In genomic region chr6:52261751-52262462, GRCm38 (mm10) we compare ENCODE assay signal across 19 mouse cellular contexts. TPM values are rescaled to one million over a fixed set of nuclear protein-coding genes. Genes with fewer than 3 reads are reported as not detected.
DNase-seq lines count a peak whose midpoint lies in the region; ATAC-seq lines count a peak whose summit lies in the region.
"Had no signal": no experiment of that assay in that cellular context is flagged by ENCODE, and none has a peak within 500 bp of the region (broad histone marks: within the 10 kb centered on the region; RNA-seq: fewer than 3 reads in every experiment).

No protein-coding gene starts in this region.

- H3K4me3 ChIP-seq in forebrain, embryonic 11.5 days (ENCODE audit: low read depth, low read length) = no peak overlapping the region
- no peak overlapping the region for H3K4me3 ChIP-seq in forebrain, embryonic 12.5 days (replicated peaks)
- no peak overlapping the region for H3K4me3 ChIP-seq in liver, embryonic 11.5 days (ENCODE audit: low read depth, low read length)
- no peak overlapping the region for H3K4me3 ChIP-seq in liver, embryonic 12.5 days
- H3K4me3 ChIP-seq in limb, embryonic 11.5 days (ENCODE audit: low read depth, low read length) = peak overlapping the region; percentile 69
- H3K4me3 ChIP-seq: forebrain, embryonic 15.5 days had no signal

- H3K27me3 ChIP-seq in forebrain, embryonic 11.5 days (ENCODE audit: control insufficient read depth, insufficient read depth, low read length) = peaks cover 94% of the 10 kb centered on the region
- peaks cover 93% of the 10 kb centered on the region for H3K27me3 ChIP-seq in forebrain, embryonic 12.5 days
- H3K27me3 ChIP-seq in liver, embryonic 11.5 days (replicated peaks; ENCODE audit: control insufficient read depth, insufficient read depth, low read length) = peaks cover 98% of the 10 kb centered on the region
- H3K27me3 ChIP-seq in liver, embryonic 12.5 days (replicated peaks) = peaks cover 98% of the 10 kb centered on the region
- H3K27me3 ChIP-seq in limb, embryonic 11.5 days (ENCODE audit: control insufficient read depth, insufficient read depth, low read length) = peaks cover 51% of the 10 kb centered on the region

- no peaks in the 10 kb centered on the region for H3K9me3 ChIP-seq in forebrain, embryonic 11.5 days (ENCODE audit: control insufficient read depth, low read length)
- no peaks in the 10 kb centered on the region for H3K9me3 ChIP-seq in forebrain, embryonic 12.5 days
- no peaks in the 10 kb centered on the region for H3K9me3 ChIP-seq in liver, embryonic 11.5 days (ENCODE audit: control insufficient read depth, low read length)
- H3K9me3 ChIP-seq in liver, embryonic 12.5 days (replicated peaks) = no peaks in the 10 kb centered on the region
- no peaks in the 10 kb centered on the region for H3K9me3 ChIP-seq in limb, embryonic 11.5 days (ENCODE audit: control insufficient read depth, low read length)
- H3K9me3 ChIP-seq: forebrain, embryonic 15.5 days had no signal

- no peak for ATAC-seq in forebrain, embryonic 11.5 days (replicated peaks; ENCODE audit: low FRiP score)
- ATAC-seq in forebrain, embryonic 12.5 days (ENCODE audit: low FRiP score) = no peak
- no peak for ATAC-seq in liver, embryonic 11.5 days (replicated peaks; ENCODE audit: low FRiP score)
- no peak for ATAC-seq in liver, embryonic 12.5 days
- ATAC-seq in limb, embryonic 11.5 days (ENCODE audit: insufficient number of reproducible peaks, low FRiP score, low TSS enrichment, low read depth) = no peak
- ATAC-seq: forebrain, embryonic 15.5 days; midbrain, embryonic 16.5 days had no signal

- peaks cover 7% of the 10 kb centered on the region; the same call in 1 of the 2 replicates for H3K4me1 ChIP-seq in forebrain, embryonic 11.5 days (replicated peaks; ENCODE audit: control insufficient read depth, insufficient read depth, low read length)
- H3K4me1 ChIP-seq in forebrain, embryonic 12.5 days = peaks cover 10% of the 10 kb centered on the region
- H3K4me1 ChIP-seq in liver, embryonic 11.5 days (replicated peaks; ENCODE audit: control insufficient read depth, insufficient read depth, low read length) = 0 out of 2 replicates have a peak, but pooled peaks cover 6% of the 10 kb centered on the region
- peaks cover 11% of the 10 kb centered on the region for H3K4me1 ChIP-seq in liver, embryonic 12.5 days
- 0 out of 2 replicates have a peak, but pooled peaks cover 9% of the 10 kb centered on the region for H3K4me1 ChIP-seq in limb, embryonic 11.5 days (ENCODE audit: control insufficient read depth, insufficient read depth, low read length)

- peak; percentile 53 for DNase-seq in forebrain, embryonic 11.5 days (ENCODE audit: low spot score)
- DNase-seq in liver, embryonic 11.5 days (ENCODE audit: low spot score) = peak; percentile 38
- DNase-seq in R1 (ENCODE audit: low read depth, low spot score) = peak; percentile 26
- peak; percentile 69 for DNase-seq in limb, embryonic 11.5 days (ENCODE audit: low spot score)
- no peak for DNase-seq in layer of hippocampus, adult 11-12 months (ENCODE audit: low spot score)
- DNase-seq in right cerebral cortex, adult 18-20 months = no peak
- DNase-seq: cerebellum, adult 2 months; gastrocnemius, postnatal 10 days; kidney, adult 11 months; lung, adult 18-20 months; thymus, postnatal 36 days had no signal

- no peak overlapping the region for H3K4me2 ChIP-seq in forebrain, embryonic 11.5 days (ENCODE audit: low read depth, low read length, severe bottlenecking)
- no peak overlapping the region for H3K4me2 ChIP-seq in forebrain, embryonic 12.5 days
- no peak overlapping the region for H3K4me2 ChIP-seq in liver, embryonic 11.5 days
- H3K4me2 ChIP-seq in liver, embryonic 12.5 days = no peak overlapping the region
- peak overlapping the region; percentile 62 for H3K4me2 ChIP-seq in limb, embryonic 11.5 days (ENCODE audit: low read depth, severe bottlenecking)
- H3K4me2 ChIP-seq: forebrain, embryonic 15.5 days had no signal

- WGBS in forebrain, embryonic 11.5 days = 4% methylated on average over 9 of the region's 9 CpGs
- WGBS in forebrain, embryonic 12.5 days = 4% methylated on average over 9 of the region's 9 CpGs
- 6% methylated on average over 9 of the region's 9 CpGs for WGBS in liver, embryonic 11.5 days
- 3% methylated on average over 9 of the region's 9 CpGs for whole genome bisulfite sequencing in liver, embryonic 12.5 days (ENCODE audit: insufficient replicate concordance)
- 2% methylated on average over 9 of the region's 9 CpGs for whole genome bisulfite sequencing in limb, embryonic 11.5 days

- H3K27ac ChIP-seq in forebrain, embryonic 11.5 days (ENCODE audit: low read depth, low read length) = no peak overlapping the region
- no peak overlapping the region for H3K27ac ChIP-seq in forebrain, embryonic 12.5 days
- H3K27ac ChIP-seq in liver, embryonic 11.5 days (ENCODE audit: low read depth, low read length) = no peak overlapping the region
- no peak overlapping the region for H3K27ac ChIP-seq in liver, embryonic 12.5 days
- H3K27ac ChIP-seq in limb, embryonic 11.5 days (replicated peaks; ENCODE audit: low read depth, low read length) = peak overlapping the region; percentile 96
- H3K27ac ChIP-seq: forebrain, embryonic 15.5 days had no signal

- H3K36me3 ChIP-seq in forebrain, embryonic 11.5 days (ENCODE audit: control insufficient read depth, insufficient read depth, low read length) = no peaks in the 10 kb centered on the region
- H3K36me3 ChIP-seq in forebrain, embryonic 12.5 days (replicated peaks) = no peaks in the 10 kb centered on the region
- no peaks in the 10 kb centered on the region for H3K36me3 ChIP-seq in liver, embryonic 11.5 days (ENCODE audit: control insufficient read depth, insufficient read depth, low read length)
- no peaks in the 10 kb centered on the region for H3K36me3 ChIP-seq in liver, embryonic 12.5 days
- no peaks in the 10 kb centered on the region for H3K36me3 ChIP-seq in limb, embryonic 11.5 days (ENCODE audit: control insufficient read depth, insufficient read depth, low read length)
- H3K36me3 ChIP-seq: forebrain, embryonic 15.5 days; G1E had no signal

- no peak overlapping the region for H3K9ac ChIP-seq in forebrain, embryonic 11.5 days (ENCODE audit: low read length)
- no peak overlapping the region for H3K9ac ChIP-seq in forebrain, embryonic 12.5 days
- no peak overlapping the region for H3K9ac ChIP-seq in liver, embryonic 11.5 days (ENCODE audit: low read depth, low read length)
- H3K9ac ChIP-seq in liver, embryonic 12.5 days = no peak overlapping the region
- peak overlapping the region; percentile 93 for H3K9ac ChIP-seq in limb, embryonic 11.5 days (ENCODE audit: low read length)
- H3K9ac ChIP-seq: forebrain, embryonic 15.5 days had no signal

RNA-seq across cellular contexts. Expression of gene Hoxa13, which starts 1.2 kb away (rescaled TPM):
- polyA plus RNA-seq in forebrain, embryonic 11.5 days (2014; fragmentation: Nextera tagmentation; extraction: Ambion mirVana) = not detected in 2 replicates
- polyA plus RNA-seq in forebrain, embryonic 12.5 days (2016; fragmentation: Nextera tagmentation; extraction: Ambion mirVana) = not detected in 2 replicates
- 0.15 and 0.30 TPM in 2 replicates for polyA plus RNA-seq in liver, embryonic 11.5 days (2014; fragmentation: Nextera tagmentation; extraction: Ambion mirVana)
- polyA plus RNA-seq in liver, embryonic 12.5 days (2016; fragmentation: Nextera tagmentation; extraction: Ambion mirVana) = not detected in 2 replicates
- 25.1 and 29.7 TPM in 2 replicates for polyA plus RNA-seq in limb, embryonic 11.5 days (2014; fragmentation: Nextera tagmentation; extraction: Ambion mirVana)
- polyA plus RNA-seq: cerebellum, adult 2 months; embryonic facial prominence, embryonic 11.5 days; forebrain, embryonic 15.5 days; G1E; heart, embryonic 16.5 days; midbrain, embryonic 16.5 days; stomach, embryonic 14.5 days had no signal

RNA-seq across cellular contexts. Expression of gene Hoxa11, which starts 16.3 kb away (rescaled TPM):
- polyA plus RNA-seq in forebrain, embryonic 11.5 days (2014; fragmentation: Nextera tagmentation; extraction: Ambion mirVana) = not detected in 2 replicates
- polyA plus RNA-seq in forebrain, embryonic 12.5 days (2016; fragmentation: Nextera tagmentation; extraction: Ambion mirVana) = not detected in 2 replicates
- polyA plus RNA-seq in liver, embryonic 11.5 days (2014; fragmentation: Nextera tagmentation; extraction: Ambion mirVana) = 0.18 and 0.26 TPM in 2 replicates
- polyA plus RNA-seq in liver, embryonic 12.5 days (2016; fragmentation: Nextera tagmentation; extraction: Ambion mirVana) = 0.06 TPM in 1 of 2 replicates, not detected in the other
- 66.3 and 78.0 TPM in 2 replicates for polyA plus RNA-seq in limb, embryonic 11.5 days (2014; fragmentation: Nextera tagmentation; extraction: Ambion mirVana)
- polyA plus RNA-seq: cerebellum, adult 2 months; embryonic facial prominence, embryonic 11.5 days; forebrain, embryonic 15.5 days; G1E; heart, embryonic 16.5 days; midbrain, embryonic 16.5 days; stomach, embryonic 14.5 days had no signal

RNA-seq across cellular contexts. Expression of gene Hoxa10, which starts 21.3 kb away (rescaled TPM):
- not detected in 2 replicates for polyA plus RNA-seq in forebrain, embryonic 11.5 days (2014; fragmentation: Nextera tagmentation; extraction: Ambion mirVana)
- polyA plus RNA-seq in forebrain, embryonic 12.5 days (2016; fragmentation: Nextera tagmentation; extraction: Ambion mirVana) = not detected in 2 replicates
- 0.91 and 2.2 TPM in 2 replicates for polyA plus RNA-seq in liver, embryonic 11.5 days (2014; fragmentation: Nextera tagmentation; extraction: Ambion mirVana)
- polyA plus RNA-seq in liver, embryonic 12.5 days (2016; fragmentation: Nextera tagmentation; extraction: Ambion mirVana) = 0.44 and 0.61 TPM in 2 replicates
- 274 and 278 TPM in 2 replicates for polyA plus RNA-seq in limb, embryonic 11.5 days (2014; fragmentation: Nextera tagmentation; extraction: Ambion mirVana)
- polyA plus RNA-seq: cerebellum, adult 2 months; embryonic facial prominence, embryonic 11.5 days; forebrain, embryonic 15.5 days; G1E; heart, embryonic 16.5 days; midbrain, embryonic 16.5 days; stomach, embryonic 14.5 days had no signal

RNA-seq across cellular contexts. Expression of gene Hoxa9, which starts 31.0 kb away (rescaled TPM):
- not detected in 2 replicates for polyA plus RNA-seq in forebrain, embryonic 11.5 days (2014; fragmentation: Nextera tagmentation; extraction: Ambion mirVana)
- not detected in 2 replicates for polyA plus RNA-seq in forebrain, embryonic 12.5 days (2016; fragmentation: Nextera tagmentation; extraction: Ambion mirVana)
- polyA plus RNA-seq in liver, embryonic 11.5 days (2014; fragmentation: Nextera tagmentation; extraction: Ambion mirVana) = 1.8 and 2.2 TPM in 2 replicates
- 1.2 and 1.4 TPM in 2 replicates for polyA plus RNA-seq in liver, embryonic 12.5 days (2016; fragmentation: Nextera tagmentation; extraction: Ambion mirVana)
- 86.7 and 90.5 TPM in 2 replicates for polyA plus RNA-seq in limb, embryonic 11.5 days (2014; fragmentation: Nextera tagmentation; extraction: Ambion mirVana)
- polyA plus RNA-seq: cerebellum, adult 2 months; forebrain, embryonic 15.5 days; G1E; midbrain, embryonic 16.5 days had no signal

RNA-seq across cellular contexts. Expression of gene Hoxa7, which starts 40.3 kb away (rescaled TPM):
- polyA plus RNA-seq in forebrain, embryonic 11.5 days (2014; fragmentation: Nextera tagmentation; extraction: Ambion mirVana) = not detected in 2 replicates
- not detected in 2 replicates for polyA plus RNA-seq in forebrain, embryonic 12.5 days (2016; fragmentation: Nextera tagmentation; extraction: Ambion mirVana)
- polyA plus RNA-seq in liver, embryonic 11.5 days (2014; fragmentation: Nextera tagmentation; extraction: Ambion mirVana) = 2.7 and 3.1 TPM in 2 replicates
- polyA plus RNA-seq in liver, embryonic 12.5 days (2016; fragmentation: Nextera tagmentation; extraction: Ambion mirVana) = 0.74 and 0.81 TPM in 2 replicates
- polyA plus RNA-seq in limb, embryonic 11.5 days (2014; fragmentation: Nextera tagmentation; extraction: Ambion mirVana) = 14.7 and 16.2 TPM in 2 replicates
- polyA plus RNA-seq: forebrain, embryonic 15.5 days; midbrain, embryonic 16.5 days had no signal

Comparison
In these comparisons a context has a peak if more than half of its experiments do, and no peak if none do; other contexts are left out.
1. DNase-seq: peak in forebrain, embryonic 11.5 days (single experiment), liver, embryonic 11.5 days (single experiment), R1 (single experiment) and limb, embryonic 11.5 days (single experiment); none in layer of hippocampus, adult 11-12 months (single experiment) and right cerebral cortex, adult 18-20 months (single experiment).
2. RNA of gene Hoxa13, which starts 1.2 kb away (polyA plus RNA-seq): 25.1 to 29.7 TPM in limb, embryonic 11.5 days; 0.15 to 0.30 TPM in liver, embryonic 11.5 days, not detected in forebrain, embryonic 11.5 days, not detected in liver, embryonic 12.5 days and not detected in forebrain, embryonic 12.5 days; every median in the first group is over 10 times any median in the second.
3. RNA of gene Hoxa11, which starts 16.3 kb away (polyA plus RNA-seq): 66.3 to 78.0 TPM in limb, embryonic 11.5 days; 0.18 to 0.26 TPM in liver, embryonic 11.5 days, 0.06 TPM in liver, embryonic 12.5 days, not detected in forebrain, embryonic 11.5 days and not detected in forebrain, embryonic 12.5 days; every median in the first group is over 10 times any median in the second.
4. RNA of gene Hoxa10, which starts 21.3 kb away (polyA plus RNA-seq): 274 to 278 TPM in limb, embryonic 11.5 days; 0.91 to 2.2 TPM in liver, embryonic 11.5 days, 0.44 to 0.61 TPM in liver, embryonic 12.5 days, not detected in forebrain, embryonic 11.5 days and not detected in forebrain, embryonic 12.5 days; every median in the first group is over 10 times any median in the second.